Mouse (Mus musculus): Measurements from ENCODE around the gene Kpna1. TPM values are rescaled to one million over a fixed set of nuclear protein-coding genes. Genes with fewer than 3 reads are reported as not detected.
"Not testable (repeated sequence)": the region's sequence is repeated elsewhere in the genome, so short reads cannot be mapped to it uniquely, and the experiment has no call there.

Kpna1 gene
- polyA plus RNA-seq, 1 experiment from 2014 or later, result 40.4 TPM

GRCm38 (mm10) chr16:36028120-36028519 lies 49.6 kb downstream of the Kpna1 start:
- not testable (repeated sequence) for ATAC-seq (ENCODE audit: low read depth); H3K9ac ChIP-seq (ENCODE audit: low read depth, low read length); H3K4me2 ChIP-seq (ENCODE audit: low read depth, low read length); H3K9me3 ChIP-seq (ENCODE audit: control insufficient read depth, low read length); DNase-seq (ENCODE audit: low spot score); H3K27ac ChIP-seq (replicated peaks; ENCODE audit: low read depth, low read length); H3K27me3 ChIP-seq (replicated peaks; ENCODE audit: control insufficient read depth, insufficient read depth, low read length); H3K4me1 ChIP-seq (ENCODE audit: control insufficient read depth, insufficient read depth, low read length); H3K4me3 ChIP-seq (ENCODE audit: low read depth, low read length)
- peaks cover 59% of the 10 kb centered on the region for H3K36me3 ChIP-seq (ENCODE audit: control insufficient read depth, insufficient read depth, low read length)
- 92% methylated on average over 1 of the region's 2 CpGs for WGBS

- H3K9me3 ChIP-seq (ENCODE audit: control insufficient read depth, low read length), result no peaks in the 10 kb centered on the region
- peaks cover 36% of the 10 kb centered on the region for H3K36me3 ChIP-seq (ENCODE audit: control insufficient read depth, insufficient read depth, low read length)
- 2% methylated on average over 39 of the region's 39 CpGs for WGBS
- peak; percentile 100 for DNase-seq (ENCODE audit: low spot score)
- ATAC-seq (ENCODE audit: low read depth), result peak; percentile 98
- peak within 1 kb of the TSS; percentile 55 for H3K4me3 ChIP-seq (ENCODE audit: low read depth, low read length)
- H3K27me3 ChIP-seq (replicated peaks; ENCODE audit: control insufficient read depth, insufficient read depth, low read length), result no peaks in the 10 kb centered on the region
- H3K27ac ChIP-seq (replicated peaks; ENCODE audit: low read depth, low read length), result peak within 1 kb of the TSS; percentile 88
- peak within 1 kb of the TSS; percentile 69 for H3K9ac ChIP-seq (ENCODE audit: low read depth, low read length)
- H3K4me2 ChIP-seq (ENCODE audit: low read depth, low read length), result peak within 1 kb of the TSS; percentile 71
- peaks cover 11% of the 10 kb centered on the region for H3K4me1 ChIP-seq (ENCODE audit: control insufficient read depth, insufficient read depth, low read length)
Measured at GRCm38 (mm10) chr16:36040640-36041624, 62.4 kb downstream of the Kpna1 start, which contains the start of gene Wdr5b. Wdr5b (plus strand) TSS chr16:36041190.

GRCm38 (mm10) chr16:36041625-36042020 lies 63.1 kb downstream of the Kpna1 start:
- H3K27me3 ChIP-seq (replicated peaks; ENCODE audit: control insufficient read depth, insufficient read depth, low read length), result no peaks in the 10 kb centered on the region
- peak overlapping the region; percentile 88 for H3K27ac ChIP-seq (replicated peaks; ENCODE audit: low read depth, low read length)
- no peak for ATAC-seq (ENCODE audit: low read depth)
- WGBS, result 24% methylated on average over 11 of the region's 11 CpGs
- H3K9me3 ChIP-seq (ENCODE audit: control insufficient read depth, low read length), result no peaks in the 10 kb centered on the region
- DNase-seq (ENCODE audit: low spot score), result no peak
- peak overlapping the region; percentile 71 for H3K4me2 ChIP-seq (ENCODE audit: low read depth, low read length)
- H3K36me3 ChIP-seq (ENCODE audit: control insufficient read depth, insufficient read depth, low read length), result peaks cover 42% of the 10 kb centered on the region
- peaks cover 11% of the 10 kb centered on the region for H3K4me1 ChIP-seq (ENCODE audit: control insufficient read depth, insufficient read depth, low read length)
- peak overlapping the region; percentile 69 for H3K9ac ChIP-seq (ENCODE audit: low read depth, low read length)
- peak overlapping the region; percentile 55 for H3K4me3 ChIP-seq (ENCODE audit: low read depth, low read length)

GRCm38 (mm10) chr16:36043073-36043472 lies 64.5 kb downstream of the Kpna1 start:
- no peak overlapping the region for H3K9ac ChIP-seq (ENCODE audit: low read depth, low read length)
- ATAC-seq (ENCODE audit: low read depth), result no peak

GRCm38 (mm10) chr16:36043964-36044363 lies 65.4 kb downstream of the Kpna1 start:
- H3K4me1 ChIP-seq (ENCODE audit: control insufficient read depth, insufficient read depth, low read length), result peaks cover 11% of the 10 kb centered on the region
- H3K4me2 ChIP-seq (ENCODE audit: low read depth, low read length), result no peak overlapping the region
- DNase-seq (ENCODE audit: low spot score) (no peak), ATAC-seq (ENCODE audit: low read depth) (no peak)
- no peaks in the 10 kb centered on the region for H3K27me3 ChIP-seq (replicated peaks; ENCODE audit: control insufficient read depth, insufficient read depth, low read length)
- peaks cover 61% of the 10 kb centered on the region for H3K36me3 ChIP-seq (ENCODE audit: control insufficient read depth, insufficient read depth, low read length)
- no peak overlapping the region for H3K9ac ChIP-seq (ENCODE audit: low read depth, low read length)
- H3K9me3 ChIP-seq (ENCODE audit: control insufficient read depth, low read length), result no peaks in the 10 kb centered on the region
- 89% methylated on average over 4 of the region's 4 CpGs for WGBS
- no peak overlapping the region for H3K4me3 ChIP-seq (ENCODE audit: low read depth, low read length)
- H3K27ac ChIP-seq (replicated peaks; ENCODE audit: low read depth, low read length), result no peak overlapping the region

More at GRCm38 (mm10) chr16:36043073-36043472, 64.5 kb downstream of the Kpna1 start:
- Histone ChIP-seq H3K4me2 (ENCODE audit: low read depth, low read length) (no peak overlapping the region), H3K27ac (replicated peaks; ENCODE audit: low read depth, low read length) (no peak overlapping the region), H3K27me3 (replicated peaks; ENCODE audit: control insufficient read depth, insufficient read depth, low read length) (no peaks in the 10 kb centered on the region), H3K4me3 (ENCODE audit: low read depth, low read length) (no peak overlapping the region), H3K9me3 (ENCODE audit: control insufficient read depth, low read length) (no peaks in the 10 kb centered on the region), H3K36me3 (ENCODE audit: control insufficient read depth, insufficient read depth, low read length) (peaks cover 52% of the 10 kb centered on the region), H3K4me1 (ENCODE audit: control insufficient read depth, insufficient read depth, low read length) (peaks cover 11% of the 10 kb centered on the region)
- DNase-seq (ENCODE audit: low spot score), result no peak
- WGBS, result 81% methylated on average over 10 of the region's 10 CpGs

- Histone ChIP-seq H3K27ac (replicated peaks; ENCODE audit: low read depth, low read length) (no peak overlapping the region), H3K36me3 (ENCODE audit: control insufficient read depth, insufficient read depth, low read length) (peaks cover 96% of the 10 kb centered on the region), H3K4me3 (ENCODE audit: low read depth, low read length) (no peak overlapping the region), H3K27me3 (replicated peaks; ENCODE audit: control insufficient read depth, insufficient read depth, low read length) (no peaks in the 10 kb centered on the region), H3K9ac (ENCODE audit: low read depth, low read length) (no peak overlapping the region), H3K4me2 (ENCODE audit: low read depth, low read length) (no peak overlapping the region), H3K4me1 (ENCODE audit: control insufficient read depth, insufficient read depth, low read length) (peaks cover 2% of the 10 kb centered on the region), H3K9me3 (ENCODE audit: control insufficient read depth, low read length) (no peaks in the 10 kb centered on the region)
- DNase-seq (ENCODE audit: low spot score) (no peak), ATAC-seq (ENCODE audit: low read depth) (no peak)
- 87% methylated on average over 4 of the region's 4 CpGs for WGBS
Measured at GRCm38 (mm10) chr16:36047538-36047937, 69.0 kb downstream of the Kpna1 start.

GRCm38 (mm10) chr16:36051491-36051890 lies 72.9 kb downstream of the Kpna1 start:
- DNase-seq (ENCODE audit: low spot score) (no peak), ATAC-seq (ENCODE audit: low read depth) (no peak)
- WGBS, result 83% methylated on average over 6 of the region's 6 CpGs
- no peaks in the 10 kb centered on the region for H3K4me1 ChIP-seq (ENCODE audit: control insufficient read depth, insufficient read depth, low read length)
- H3K4me3 ChIP-seq (ENCODE audit: low read depth, low read length), result no peak overlapping the region
- H3K9ac ChIP-seq (ENCODE audit: low read depth, low read length), result no peak overlapping the region
- peaks cover 68% of the 10 kb centered on the region for H3K36me3 ChIP-seq (ENCODE audit: control insufficient read depth, insufficient read depth, low read length)
- no peaks in the 10 kb centered on the region for H3K27me3 ChIP-seq (replicated peaks; ENCODE audit: control insufficient read depth, insufficient read depth, low read length)
- no peaks in the 10 kb centered on the region for H3K9me3 ChIP-seq (ENCODE audit: control insufficient read depth, low read length)
- no peak overlapping the region for H3K4me2 ChIP-seq (ENCODE audit: low read depth, low read length)
- no peak overlapping the region for H3K27ac ChIP-seq (replicated peaks; ENCODE audit: low read depth, low read length)

- WGBS, result 82% methylated on average over 6 of the region's 6 CpGs
- Histone ChIP-seq H3K36me3 (ENCODE audit: control insufficient read depth, insufficient read depth, low read length) (peaks cover 46% of the 10 kb centered on the region), H3K27me3 (replicated peaks; ENCODE audit: control insufficient read depth, insufficient read depth, low read length) (no peaks in the 10 kb centered on the region), H3K4me3 (ENCODE audit: low read depth, low read length) (no peak overlapping the region), H3K4me2 (ENCODE audit: low read depth, low read length) (no peak overlapping the region), H3K4me1 (ENCODE audit: control insufficient read depth, insufficient read depth, low read length) (no peaks in the 10 kb centered on the region), H3K27ac (replicated peaks; ENCODE audit: low read depth, low read length) (no peak overlapping the region), H3K9me3 (ENCODE audit: control insufficient read depth, low read length) (no peaks in the 10 kb centered on the region), H3K9ac (ENCODE audit: low read depth, low read length) (no peak overlapping the region)
- ATAC-seq (ENCODE audit: low read depth) (no peak), DNase-seq (ENCODE audit: low spot score) (no peak)
Measured at GRCm38 (mm10) chr16:36053524-36054275, 75.2 kb downstream of the Kpna1 start.
